Comparison of ENCODE assay signal across 12 mouse cellular contexts in genomic region chr12:103341212-103341611, GRCm38 (mm10). TPM values are rescaled to one million over a fixed set of nuclear protein-coding genes. Genes with fewer than 3 reads are reported as not detected.
DNase-seq lines count a peak whose midpoint lies in the region; ATAC-seq and TF ChIP-seq lines count a peak whose summit lies in the region.
"Had no signal": no experiment of that assay in that cellular context is flagged by ENCODE, and none has a peak within 500 bp of the region (broad histone marks: within the 10 kb centered on the region; RNA-seq: fewer than 3 reads in every experiment).

No protein-coding gene starts in this region.

- POLR2A ChIA-PET in Patski (lab: Charles Lee): no interaction called here

- in situ Hi-C loops in Patski (cut with MboI; ENCODE audit: low pct_unique_long_range_greater_than_20kb): no loop called here

- no peak overlapping the region for H3K9ac ChIP-seq in midbrain, postnatal 0 days (replicated peaks; ENCODE audit: low read length, poor library complexity, severe bottlenecking)
- no peak overlapping the region for H3K9ac ChIP-seq in midbrain, embryonic 15.5 days
- H3K9ac ChIP-seq: limb, embryonic 13.5 days; midbrain, embryonic 12.5 days had no signal

- no peak overlapping the region for H3K4me2 ChIP-seq in midbrain, postnatal 0 days (ENCODE audit: low read depth, low read length, poor library complexity, severe bottlenecking)
- H3K4me2 ChIP-seq in midbrain, embryonic 15.5 days: no peak overlapping the region
- H3K4me2 ChIP-seq: limb, embryonic 13.5 days; midbrain, embryonic 12.5 days had no signal

- H3K27me3 ChIP-seq in Patski: no peaks in the 10 kb centered on the region
- no peaks in the 10 kb centered on the region for H3K27me3 ChIP-seq in midbrain, postnatal 0 days (ENCODE audit: insufficient read depth, low read length)
- no peaks in the 10 kb centered on the region for H3K27me3 ChIP-seq in midbrain, embryonic 15.5 days (replicated peaks)
- H3K27me3 ChIP-seq: limb, embryonic 13.5 days had no signal

- no peaks in the 10 kb centered on the region for H3K9me3 ChIP-seq in midbrain, postnatal 0 days (ENCODE audit: low read length)
- H3K9me3 ChIP-seq in midbrain, embryonic 15.5 days: no peaks in the 10 kb centered on the region
- H3K9me3 ChIP-seq: limb, embryonic 13.5 days; midbrain, embryonic 12.5 days had no signal

- 93% methylated on average over 5 of the region's 5 CpGs for WGBS in midbrain, postnatal 0 days
- 87% methylated on average over 5 of the region's 5 CpGs for WGBS in midbrain, embryonic 15.5 days

- no peak for TF ChIP-seq CTCF in Patski (IDR thresholded peaks at IDR 0.05)
- no peak for TF ChIP-seq CTCF in midbrain, postnatal 0 days (IDR thresholded peaks at IDR 0.05)

- peak; percentile 19 for ATAC-seq in Patski
- ATAC-seq in megakaryocyte progenitor cell, adult 5-6 weeks (replicated peaks; ENCODE audit: poor library complexity): peak; percentile 61
- no peak for ATAC-seq in midbrain, postnatal 0 days (ENCODE audit: low FRiP score)
- ATAC-seq in midbrain, embryonic 15.5 days (replicated peaks): no peak

- no peaks in the 10 kb centered on the region for H3K36me3 ChIP-seq in midbrain, postnatal 0 days (ENCODE audit: insufficient read depth, low read length)
- no peaks in the 10 kb centered on the region for H3K36me3 ChIP-seq in midbrain, embryonic 15.5 days (replicated peaks)
- H3K36me3 ChIP-seq: limb, embryonic 13.5 days; midbrain, embryonic 12.5 days had no signal

- no peaks in the 10 kb centered on the region for H3K4me1 ChIP-seq in midbrain, postnatal 0 days (ENCODE audit: insufficient read depth, low read length)
- H3K4me1 ChIP-seq in midbrain, embryonic 15.5 days: no peaks in the 10 kb centered on the region
- H3K4me1 ChIP-seq: limb, embryonic 13.5 days had no signal

- H3K27ac ChIP-seq in midbrain, postnatal 0 days (ENCODE audit: low read depth, low read length): no peak overlapping the region
- no peak overlapping the region for H3K27ac ChIP-seq in midbrain, embryonic 15.5 days
- H3K27ac ChIP-seq: limb, embryonic 13.5 days; midbrain, embryonic 12.5 days had no signal

- CTCF ChIA-PET in Patski (lab: Charles Lee): no interaction called here

- no peak overlapping the region for H3K4me3 ChIP-seq in midbrain, postnatal 0 days (ENCODE audit: low read depth, low read length)
- no peak overlapping the region for H3K4me3 ChIP-seq in midbrain, embryonic 15.5 days
- H3K4me3 ChIP-seq: limb, embryonic 13.5 days; midbrain, embryonic 12.5 days had no signal

- peak; percentile 38 to 58 for DNase-seq in lung, adult 18-20 months
- DNase-seq in lung, postnatal 14 days: no peak
- DNase-seq in Patski (ENCODE audit: low read depth, low spot score): no peak
- DNase-seq in thymus, postnatal 25 days: peak; percentile 62
- DNase-seq in midbrain, postnatal 0 days (ENCODE audit: low spot score): no peak
- DNase-seq: heart, postnatal 10 days; retina, postnatal 1 day had no signal

RNA-seq across cellular contexts. Expression of gene Asb2, which starts 14.6 kb away (rescaled TPM):
- polyA plus RNA-seq in Patski (2021): 0.04 TPM
- 0.10 TPM in 1 of 2 replicates, not detected in the other for total RNA-seq in megakaryocyte progenitor cell, adult 5-6 weeks (2015)
- not detected in 2 replicates for total RNA-seq in megakaryocyte progenitor cell, adult 5-6 weeks (2017)
- total RNA-seq in midbrain, postnatal 0 days (2014; rRNA removed): 0.93 and 4.4 TPM in 2 replicates
- 1.5 and 1.9 TPM in 2 replicates for polyA plus RNA-seq in midbrain, postnatal 0 days (2015; fragmentation: Nextera tagmentation; extraction: Ambion mirVana)
- polyA plus RNA-seq in midbrain, embryonic 15.5 days (2015; fragmentation: Nextera tagmentation; extraction: Ambion mirVana): 0.81 and 1.1 TPM in 2 replicates

RNA-seq across cellular contexts. Expression of gene Fam181a, which starts 30.4 kb away (rescaled TPM):
- polyA plus RNA-seq in Patski (2021): not detected
- total RNA-seq in megakaryocyte progenitor cell, adult 5-6 weeks (2015): not detected in 2 replicates
- not detected in 2 replicates for total RNA-seq in megakaryocyte progenitor cell, adult 5-6 weeks (2017)
- total RNA-seq in midbrain, postnatal 0 days (2014; rRNA removed): 11.2 and 14.9 TPM in 2 replicates
- 8.9 and 11.2 TPM in 2 replicates for polyA plus RNA-seq in midbrain, postnatal 0 days (2015; fragmentation: Nextera tagmentation; extraction: Ambion mirVana)
- 7.7 and 11.2 TPM in 2 replicates for polyA plus RNA-seq in midbrain, embryonic 15.5 days (2015; fragmentation: Nextera tagmentation; extraction: Ambion mirVana)
- total RNA-seq: heart, postnatal 10 days had no signal
- polyA plus RNA-seq: large intestine, adult 2 months had no signal

RNA-seq across cellular contexts. Expression of gene Otub2, which starts 47.3 kb away (rescaled TPM):
- 7.6 TPM for polyA plus RNA-seq in Patski (2021)
- total RNA-seq in megakaryocyte progenitor cell, adult 5-6 weeks (2015): 0.54 and 3.0 TPM in 2 replicates
- total RNA-seq in megakaryocyte progenitor cell, adult 5-6 weeks (2017): 0.54 and 1.3 TPM in 2 replicates
- total RNA-seq in midbrain, postnatal 0 days (2014; rRNA removed): 27.2 and 29.6 TPM in 2 replicates
- polyA plus RNA-seq in midbrain, postnatal 0 days (2015; fragmentation: Nextera tagmentation; extraction: Ambion mirVana): 20.6 and 21.0 TPM in 2 replicates
- 23.9 and 28.4 TPM in 2 replicates for polyA plus RNA-seq in midbrain, embryonic 15.5 days (2015; fragmentation: Nextera tagmentation; extraction: Ambion mirVana)

Comparison
In these comparisons a context has a peak if more than half of its experiments do, and no peak if none do; other contexts are left out.
1. DNase-seq: peak in lung, adult 18-20 months (2 of 2) and thymus, postnatal 25 days (single experiment); none in lung, postnatal 14 days (single experiment), Patski (single experiment) and midbrain, postnatal 0 days (single experiment).
2. ATAC-seq: peak in Patski (single experiment) and megakaryocyte progenitor cell, adult 5-6 weeks (single experiment); none in midbrain, postnatal 0 days (single experiment) and midbrain, embryonic 15.5 days (single experiment).